Mouse (Mus musculus) B cell, adult (primary cell): ENCODE results near the gene Ube2d2b. TPM values are rescaled to one million over a fixed set of nuclear protein-coding genes. Genes with fewer than 3 reads are reported as not detected.

Experiments used
- total RNA-seq: library from RNA; stranded (reverse); gene quantifications from 4 replicates; pipeline ENCODE4 v1.2.4, GENCODE M21; 2023; ENCODE audit not compliant: inconsistent age

Ube2d2b gene
- total RNA-seq, result not detected in 4 replicates

GRCm38 (mm10) chr5:107829998-107830560 lies at the start of gene Ube2d2b:
Gene Ube2d2b (plus strand): TSS chr5:107830099.

GRCm38 (mm10) chr5:107874561-107875260 lies 44.8 kb downstream of the Ube2d2b start, which contains the start of gene Evi5:
Gene Evi5 (minus strand): TSS chr5:107875107.

Other genes starting within 250 kb of the Ube2d2b start
- 15.3 to 21.4 TPM (median 19.4 TPM) in 4 replicates for gene Rpap2, start 232.7 kb upstream of the Ube2d2b start, total RNA-seq
- gene Glmn, start 232.2 kb upstream of the Ube2d2b start, total RNA-seq, result 9.7 to 16.9 TPM (median 13.4 TPM) in 4 replicates
- gene Gfi1, start 104.1 kb upstream of the Ube2d2b start, total RNA-seq, result 45.2 to 50.2 TPM (median 47.1 TPM) in 4 replicates
- gene Evi5, start 45.0 kb downstream of the Ube2d2b start, total RNA-seq, result 14.1 to 23.6 TPM (median 18.7 TPM) in 4 replicates
- 140 to 154 TPM (median 143 TPM) in 4 replicates for gene Rpl5, start 70.4 kb downstream of the Ube2d2b start, total RNA-seq
- gene Fam69a, start 157.0 kb downstream of the Ube2d2b start, total RNA-seq, result 48.3 to 62.7 TPM (median 54.4 TPM) in 4 replicates
- gene Mtf2, start 235.6 kb downstream of the Ube2d2b start, total RNA-seq, result 70.3 to 81.4 TPM (median 73.1 TPM) in 4 replicates